Mouse (Mus musculus): ENCODE measurements around the gene Cryaa. TPM values are rescaled to one million over a fixed set of nuclear protein-coding genes. Genes with fewer than 3 reads are reported as not detected.

Gene Cryaa
- polyA plus RNA-seq (2012; rRNA removed), result 0.14 TPM in 1 of 2 replicates, not detected in the other

GRCm38 (mm10) chr17:31677507-31677906 is at the start of gene Cryaa:
Cryaa (plus strand) TSS chr17:31677807.

DNA sequence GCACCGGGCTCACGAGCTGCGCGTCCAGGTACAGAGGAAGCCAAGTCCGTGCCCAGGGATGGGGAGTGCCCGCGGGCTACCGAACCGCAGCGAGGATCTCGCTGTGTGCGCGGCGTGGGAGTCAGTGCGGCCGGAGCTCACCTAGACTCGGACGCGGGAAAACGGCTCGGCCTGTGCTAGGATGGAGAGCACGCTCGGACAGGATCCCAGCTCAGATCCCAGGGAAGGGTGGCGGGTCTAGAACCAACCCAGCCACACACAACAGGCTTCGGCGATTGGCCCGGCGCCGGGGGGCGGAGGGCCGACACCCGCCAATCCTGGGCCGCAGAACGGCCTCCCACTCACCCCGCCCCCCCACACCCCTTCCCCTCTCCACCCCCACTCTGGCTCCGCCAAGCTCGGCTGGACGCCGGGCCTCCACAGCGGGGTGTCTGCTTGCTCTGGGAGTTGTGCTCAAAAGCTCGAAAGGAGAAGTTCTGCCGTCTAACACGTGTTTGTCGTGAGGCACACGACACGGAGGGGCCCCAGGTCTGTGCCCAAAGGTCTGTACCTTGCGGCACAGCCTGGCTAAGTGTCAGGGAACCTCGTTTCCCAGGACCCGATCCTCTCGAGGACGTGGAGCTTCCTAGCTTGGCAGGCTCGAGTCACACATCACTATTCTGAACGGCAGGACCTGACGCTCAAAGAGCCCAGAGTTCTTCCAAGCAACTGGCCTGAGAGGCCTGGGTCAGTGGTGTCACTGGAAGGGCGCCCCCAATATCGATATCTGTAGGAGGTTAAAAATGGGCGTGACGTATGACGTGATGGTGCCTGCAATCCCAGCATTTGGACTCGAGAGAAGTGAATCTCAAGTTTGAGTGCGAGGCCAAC is 40.4 kb upstream of the Cryaa start, which contains the start of gene Cbs:
Cbs (minus strand) TSS at position 297 of the 870 bp plus-strand sequence.

DNA sequence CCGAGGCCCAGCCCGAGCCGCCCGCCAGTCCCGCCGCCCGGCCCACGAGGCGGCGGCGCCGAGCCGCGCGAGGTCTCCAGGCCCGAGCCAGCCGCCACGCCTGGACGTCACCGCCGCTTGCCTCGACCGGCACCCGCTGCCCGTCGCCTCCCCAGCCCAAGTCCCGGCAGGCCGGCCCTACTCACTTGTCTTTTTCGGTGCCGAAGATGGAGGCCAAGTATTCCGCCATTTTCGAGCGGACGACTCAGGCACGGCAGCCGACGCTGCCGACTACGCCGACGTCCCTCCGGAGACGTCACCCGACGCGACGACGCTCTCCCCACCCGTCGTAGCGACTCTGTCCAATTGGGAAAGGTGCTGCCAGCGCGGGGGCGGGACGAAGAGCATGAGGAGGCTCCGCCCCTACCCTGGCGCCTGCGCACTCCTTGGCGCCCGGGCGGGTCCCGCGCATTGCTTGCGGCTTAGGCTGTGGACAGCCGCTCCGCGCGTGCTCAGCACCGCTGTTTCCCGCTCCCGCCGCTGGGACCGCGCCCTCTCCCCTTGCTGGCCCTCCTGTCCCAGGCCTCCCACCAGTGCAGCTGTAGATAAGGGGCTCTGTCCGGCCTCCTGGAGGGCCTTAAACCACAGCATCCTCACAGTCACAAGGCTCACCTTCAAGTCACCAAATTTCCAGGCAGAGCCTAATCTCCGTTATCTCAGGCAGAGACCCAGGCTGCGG is 19.0 kb upstream of the Cryaa start, which contains the start of gene U2af1:
U2af1 (minus strand) TSS at position 425 of the 718 bp plus-strand sequence.

Other genes with a start within 250 kb of the Cryaa start
- gene Wdr4, start 157.8 kb upstream of the Cryaa start, polyA plus RNA-seq (2012; rRNA removed), result 10.8 and 12.6 TPM in 2 replicates
- 92.9 and 93.3 TPM in 2 replicates for gene Ndufv3, start 157.7 kb upstream of the Cryaa start, polyA plus RNA-seq (2012; rRNA removed)
- gene Pknox1, start 113.1 kb upstream of the Cryaa start, polyA plus RNA-seq (2012; rRNA removed), result 3.7 and 4.0 TPM in 2 replicates
- gene Cbs, start 40.6 kb upstream of the Cryaa start, polyA plus RNA-seq (2012; rRNA removed), result 7.6 and 13.7 TPM in 2 replicates
- gene U2af1, start 18.9 kb upstream of the Cryaa start, polyA plus RNA-seq (2012; rRNA removed), result 6.4 and 8.6 TPM in 2 replicates
- gene Sik1, start 178.0 kb downstream of the Cryaa start, polyA plus RNA-seq (2012; rRNA removed), result 15.2 and 19.3 TPM in 2 replicates

Data from stomach, adult 2 months (tissue).